14 mouse cellular contexts compared by ENCODE assay signal in genomic region chr17:75159066-75159787, GRCm38 (mm10).
"Had no signal": no experiment of that assay in that cellular context is flagged by ENCODE, and none has a peak within 500 bp of the region (broad histone marks: within the 10 kb centered on the region; RNA-seq: fewer than 3 reads in every experiment).

No protein-coding gene starts in this region.

- H3K4me2 ChIP-seq: limb, embryonic 15.5 days; lung, embryonic 14.5 days; midbrain, embryonic 12.5 days; neural tube, embryonic 13.5 days had no signal

- H3K9me3 ChIP-seq: limb, embryonic 15.5 days; megakaryocyte, embryonic 14.5 days; midbrain, embryonic 12.5 days; neural tube, embryonic 13.5 days had no signal

- H3K27ac ChIP-seq: left cerebral cortex, adult 2 months; limb, embryonic 15.5 days; midbrain, embryonic 12.5 days; neural tube, embryonic 13.5 days had no signal

- H3K4me1 ChIP-seq: midbrain, embryonic 12.5 days; neural tube, embryonic 13.5 days had no signal

- H3K4me3 ChIP-seq: left cerebral cortex, adult 2 months; limb, embryonic 15.5 days; megakaryocyte, embryonic 14.5 days; midbrain, embryonic 12.5 days; neural tube, embryonic 13.5 days had no signal

- H3K36me3 ChIP-seq: limb, embryonic 15.5 days; midbrain, embryonic 12.5 days; neural tube, embryonic 13.5 days had no signal

- H3K9ac ChIP-seq: limb, embryonic 15.5 days; lung, embryonic 14.5 days; midbrain, embryonic 12.5 days; neural tube, embryonic 13.5 days had no signal

- DNase-seq: kidney, adult 11 months; kidney, postnatal 14 days; lung, embryonic 14.5 days; lung, postnatal 10 days; lung, postnatal 4 days; right cerebral cortex, adult 18-20 months; right cerebral cortex, postnatal 25 days; thymus, postnatal 36 days had no signal

- H3K27me3 ChIP-seq: limb, embryonic 15.5 days; megakaryocyte, embryonic 14.5 days; midbrain, embryonic 12.5 days; neural tube, embryonic 13.5 days had no signal

- ATAC-seq: midbrain, embryonic 16.5 days had no signal
